Mouse (Mus musculus) lung, postnatal 0 days (tissue): ENCODE measurements around the gene Tarbp1.

Experiments used
- CTCF ChIP-seq: IDR thresholded peaks from 2 replicates; pipeline ENCODE4 v1.5.1; 2016; ENCODE audit warnings: antibody characterized with exemption, mild to moderate bottlenecking
- EP300 ChIP-seq: IDR thresholded peaks from 2 replicates; pipeline ENCODE4 v1.6.1; 2016; ENCODE audit warnings: antibody characterized with exemption, mild to moderate bottlenecking, control low read depth

- peak; percentile 99 for TF ChIP-seq CTCF
- TF ChIP-seq EP300 = peak; percentile 66; the same call in 1 of the 2 replicates
Observed at GRCm38 (mm10) chr8:126497541-126498428, 22.9 kb upstream of the Tarbp1 start.
